Mouse (Mus musculus): ENCODE measurements around the gene Dbr1.
"Not testable (repeated sequence)": the region's sequence is repeated elsewhere in the genome, so short reads cannot be mapped to it uniquely, and the experiment has no call there.

Dbr1 gene

DNA sequence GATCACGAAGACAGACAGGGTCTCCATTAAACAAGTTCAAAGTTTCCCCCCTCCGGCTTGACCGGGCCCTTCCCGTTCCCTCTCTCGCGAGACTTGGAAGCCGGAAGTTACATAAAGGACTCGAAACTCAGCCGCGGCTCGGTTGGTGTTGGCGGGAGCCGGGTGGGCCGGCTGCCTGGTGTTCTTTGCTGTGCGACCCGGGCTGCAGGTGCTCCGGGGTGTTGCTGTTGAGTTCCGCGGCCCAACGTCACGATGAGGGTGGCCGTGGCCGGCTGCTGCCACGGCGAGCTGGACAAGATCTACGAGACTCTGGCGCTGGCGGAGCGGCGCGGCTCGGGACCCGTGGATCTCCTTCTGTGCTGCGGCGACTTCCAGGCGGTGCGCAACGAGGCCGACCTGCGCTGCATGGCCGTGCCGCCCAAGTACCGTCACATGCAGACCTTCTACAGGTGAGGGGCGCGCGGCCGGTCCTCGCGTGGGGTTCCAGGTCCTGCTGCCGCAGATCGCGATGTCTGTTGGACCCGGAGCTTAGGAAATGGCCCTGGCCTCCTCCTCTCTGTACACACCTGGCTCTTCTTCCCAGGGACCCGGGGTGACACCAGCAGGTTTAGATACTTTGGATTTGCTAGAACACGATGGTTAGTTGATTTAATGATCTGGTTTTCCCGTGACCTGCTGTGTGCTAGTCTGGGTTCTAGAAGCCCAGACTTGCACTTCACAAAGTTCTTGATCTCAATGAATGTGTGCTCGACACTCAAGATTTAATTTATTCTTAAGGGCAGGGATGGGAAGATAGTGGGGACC lies at the start of gene Dbr1:
Gene Dbr1 (plus strand): TSS at position 123 of the 804 bp plus-strand sequence.
- DNase-seq (ENCODE audit: low read depth, low spot score): peak; percentile 95

GRCm38 (mm10) chr9:99531865-99532264 lies 43.7 kb upstream of the Dbr1 start:
- DNase-seq (ENCODE audit: low read depth, low spot score): no peak

- DNase-seq (ENCODE audit: low read depth, low spot score): peak; percentile 33
Observed at GRCm38 (mm10) chr9:99546259-99546658, 29.3 kb upstream of the Dbr1 start.

GRCm38 (mm10) chr9:99552068-99552467 lies 23.5 kb upstream of the Dbr1 start:
- no peak for DNase-seq (ENCODE audit: low read depth, low spot score)

DNA sequence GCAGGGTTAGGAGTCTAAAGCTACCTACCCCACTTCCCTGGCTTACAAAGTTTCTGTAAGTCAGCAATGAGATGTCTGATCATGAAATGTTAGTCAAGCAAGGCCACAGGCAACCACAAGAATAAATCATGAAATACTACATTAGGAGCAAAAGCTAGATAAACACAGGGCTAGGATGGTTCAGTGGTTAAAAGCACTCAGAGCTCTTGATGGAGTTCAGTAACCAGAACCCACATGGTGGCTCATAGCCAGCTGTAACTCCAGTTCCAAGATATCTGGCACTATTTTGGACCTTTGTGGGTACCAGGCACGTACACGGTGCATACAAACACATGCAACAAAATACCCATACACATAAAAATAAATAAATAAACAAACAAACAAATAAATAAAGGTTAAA lies 22.6 kb upstream of the Dbr1 start:
- no peak for DNase-seq (ENCODE audit: low read depth, low spot score)

DNA sequence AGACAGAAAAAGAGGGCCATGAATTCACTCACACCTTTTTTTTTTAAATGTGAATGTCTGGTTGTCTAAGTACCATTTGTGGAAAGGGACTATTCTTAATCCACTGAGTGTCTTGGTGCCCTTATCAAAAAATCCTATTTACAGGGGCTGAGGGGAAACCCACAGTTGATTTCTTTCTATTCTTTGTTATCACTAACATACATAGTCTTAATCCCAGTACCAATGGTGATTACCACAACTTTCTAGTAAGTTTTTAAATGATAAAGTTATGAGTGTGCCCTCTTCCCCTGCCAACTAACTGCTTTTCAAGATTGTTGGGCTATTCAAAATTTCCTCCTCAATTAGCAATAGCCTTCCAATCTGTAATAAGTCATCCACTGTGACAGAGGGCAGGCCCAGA lies 21.5 kb upstream of the Dbr1 start:
- DNase-seq (ENCODE audit: low read depth, low spot score): no peak

- DNase-seq (ENCODE audit: low read depth, low spot score): no peak
Observed at GRCm38 (mm10) chr9:99555253-99555652, 20.3 kb upstream of the Dbr1 start.

DNA sequence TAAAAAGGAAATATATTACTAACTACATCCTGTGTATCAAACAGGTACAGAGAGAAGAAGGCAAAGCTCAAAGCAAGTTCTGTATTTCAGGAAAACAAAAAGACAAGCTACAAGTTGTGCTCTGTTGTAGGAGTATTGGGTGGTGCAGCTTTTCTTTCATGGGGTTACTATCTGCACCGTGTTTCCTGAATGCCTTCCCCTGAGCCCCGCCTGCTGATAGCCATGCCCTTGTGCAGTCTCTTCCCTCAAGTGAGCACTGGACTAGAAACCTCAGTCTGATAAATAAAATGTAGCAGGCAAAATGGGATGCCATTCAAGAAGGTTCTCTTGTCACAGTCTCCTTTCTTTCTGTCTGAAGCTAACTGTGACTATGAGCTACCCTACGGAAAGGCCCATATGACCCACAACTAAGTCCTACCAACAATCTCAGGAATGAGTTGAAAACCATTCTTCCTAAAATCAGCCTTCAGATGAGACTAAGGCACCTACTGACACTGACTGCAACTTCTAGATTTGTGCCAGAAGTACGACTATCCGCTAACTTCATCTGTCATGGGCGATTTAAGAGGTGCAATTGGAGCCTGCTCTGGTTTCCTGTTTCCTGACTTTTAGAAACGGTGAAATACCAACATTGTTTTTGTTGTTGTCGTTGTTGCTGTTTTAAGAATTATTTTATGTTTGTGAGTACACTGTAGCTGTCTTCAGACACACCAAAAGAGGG lies 17.9 kb upstream of the Dbr1 start:
- DNase-seq (ENCODE audit: low read depth, low spot score): no peak

DNA sequence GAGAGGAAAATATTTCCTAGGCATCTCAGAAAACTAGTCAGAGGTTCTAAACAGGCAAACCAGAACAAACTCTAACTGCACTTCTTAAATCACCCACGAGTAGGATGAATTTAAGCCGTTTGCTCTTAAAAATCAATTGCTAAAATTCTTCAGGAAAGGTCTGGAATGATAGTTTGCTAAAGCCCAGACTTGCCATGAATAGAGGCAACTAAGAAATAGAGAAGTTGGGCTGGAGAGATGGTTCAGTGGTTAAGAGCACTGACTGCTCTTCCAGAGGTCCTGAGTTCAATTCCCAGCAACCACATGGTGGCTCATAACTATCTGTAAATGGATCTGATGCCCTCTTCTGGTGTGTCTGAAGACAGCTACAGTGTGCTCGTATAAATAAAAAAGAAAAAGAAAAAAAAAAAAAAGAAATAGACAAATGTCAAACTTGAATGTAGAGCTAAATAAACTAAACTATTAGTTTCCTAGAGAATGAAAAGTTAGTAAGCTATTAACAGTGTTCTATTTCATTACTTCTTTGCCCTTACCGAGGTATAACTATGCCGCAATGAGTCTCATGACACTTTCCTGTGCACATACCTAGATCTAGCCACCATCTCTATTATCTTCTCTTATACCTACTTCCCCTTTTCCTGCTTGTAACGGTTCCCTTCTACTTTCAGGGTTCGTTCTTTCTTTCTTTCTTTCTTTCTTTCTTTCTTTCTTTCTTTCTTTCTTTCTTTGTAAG lies 16.6 kb upstream of the Dbr1 start:
- peak; percentile 50 for DNase-seq (ENCODE audit: low read depth, low spot score)

- DNase-seq (ENCODE audit: low read depth, low spot score): no peak
Observed at GRCm38 (mm10) chr9:99559557-99559904, 16.1 kb upstream of the Dbr1 start.

- DNase-seq (ENCODE audit: low read depth, low spot score): no peak
Observed at GRCm38 (mm10) chr9:99560389-99560788, 15.2 kb upstream of the Dbr1 start.

DNA sequence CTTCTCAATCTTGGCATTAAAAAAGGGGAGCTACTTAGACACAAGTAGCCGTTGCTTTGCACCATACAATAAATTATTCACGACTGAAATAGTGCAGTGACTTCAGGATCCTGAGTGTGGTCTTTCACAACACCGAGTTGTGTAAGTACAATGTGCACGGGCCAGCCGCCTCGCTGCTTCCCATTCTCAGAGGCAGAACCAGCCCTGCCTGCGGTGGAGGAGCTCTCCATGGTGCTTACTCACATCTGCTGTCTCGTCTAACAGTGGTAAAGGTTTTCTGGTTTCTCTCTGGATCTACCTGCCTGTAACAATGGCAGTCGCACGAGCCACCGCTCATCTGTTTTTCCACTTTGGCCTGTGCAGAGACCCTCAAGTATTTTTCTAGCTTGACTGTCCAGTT lies 11.9 kb upstream of the Dbr1 start:
- peak; percentile 60 for DNase-seq (ENCODE audit: low read depth, low spot score)

- DNase-seq (ENCODE audit: low read depth, low spot score): no peak
Observed at GRCm38 (mm10) chr9:99568023-99568346, 7.6 kb upstream of the Dbr1 start.

GRCm38 (mm10) chr9:99568347-99569070 lies 7.1 kb upstream of the Dbr1 start, which contains the start of gene Armc8:
Gene Armc8, minus strand, starts transcription at chr9:99568899.
- peak; percentile 97 for DNase-seq (ENCODE audit: low read depth, low spot score)

- no peak for DNase-seq (ENCODE audit: low read depth, low spot score)
Observed at GRCm38 (mm10) chr9:99569071-99569397, 6.6 kb upstream of the Dbr1 start.

- DNase-seq (ENCODE audit: low read depth, low spot score): peak; percentile 66
Observed at GRCm38 (mm10) chr9:99580655-99581054, 5.1 kb downstream of the Dbr1 start.

- DNase-seq (ENCODE audit: low read depth, low spot score): peak; percentile 63
Observed at GRCm38 (mm10) chr9:99587505-99588202, 12.1 kb downstream of the Dbr1 start.

DNA sequence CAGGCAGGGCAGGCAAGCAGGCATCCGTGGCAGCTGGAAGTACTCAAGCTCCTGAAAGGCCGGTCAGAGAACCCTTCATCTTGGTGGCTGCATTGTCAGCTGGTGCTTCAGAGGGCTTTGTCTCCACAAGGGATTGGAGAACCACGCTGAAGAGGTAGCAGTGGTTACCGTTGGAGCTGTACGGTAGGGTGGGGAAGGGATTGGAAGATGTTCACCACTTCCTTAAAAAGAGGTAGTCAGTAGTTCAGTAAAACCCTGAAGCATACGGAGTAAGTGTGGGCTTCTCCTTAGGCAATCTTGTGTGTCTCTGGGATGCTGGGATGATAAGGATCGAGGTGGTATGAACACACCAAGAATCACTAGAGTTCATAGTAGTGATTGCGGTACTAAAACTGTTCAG lies 15.5 kb downstream of the Dbr1 start:
- no peak for DNase-seq (ENCODE audit: low read depth, low spot score)

GRCm38 (mm10) chr9:99599127-99599526 lies 23.5 kb downstream of the Dbr1 start:
- DNase-seq (ENCODE audit: low read depth, low spot score): not testable (repeated sequence)

DNA sequence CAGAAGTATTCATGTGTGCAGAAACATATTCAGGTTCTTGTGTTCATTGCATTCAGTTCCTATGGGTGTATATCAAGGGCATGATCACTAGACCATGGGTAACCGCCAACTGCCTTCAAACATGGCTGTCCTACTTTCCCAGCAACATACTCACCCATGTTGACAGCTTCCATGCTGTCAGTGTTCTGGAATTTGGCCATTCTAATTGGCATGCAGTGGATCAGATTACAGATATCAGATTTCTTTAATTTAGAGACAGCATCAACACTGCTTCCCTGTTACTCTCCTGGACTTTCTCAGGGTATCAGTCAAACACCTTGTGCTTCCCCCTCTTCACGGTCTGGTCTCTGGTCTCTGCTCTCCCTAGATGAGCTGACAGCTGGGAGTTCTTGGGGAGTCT lies 28.0 kb downstream of the Dbr1 start:
- no peak for DNase-seq (ENCODE audit: low read depth, low spot score)

DNA sequence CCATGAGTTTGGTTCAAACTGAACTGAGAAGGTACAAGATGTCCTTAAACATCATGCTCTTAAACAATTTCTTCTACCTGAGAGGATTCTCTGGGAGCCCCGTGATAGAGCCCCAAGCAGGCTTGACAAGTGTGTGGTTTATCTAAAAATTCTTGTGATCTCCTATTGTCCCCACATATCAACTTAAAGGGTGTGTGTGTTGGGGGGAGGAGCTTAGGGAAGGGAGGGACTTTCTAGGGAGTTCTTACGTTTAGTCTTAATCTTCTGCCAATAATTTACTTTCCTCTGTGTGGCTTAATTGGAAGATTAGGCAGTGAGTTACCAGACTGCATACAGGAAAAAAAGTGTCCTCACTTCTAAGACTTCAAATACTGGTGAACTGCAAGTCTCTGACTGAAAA lies 36.6 kb downstream of the Dbr1 start, which contains the start of gene A4gnt:
Gene A4gnt (plus strand): TSS at position 301 of the 400 bp plus-strand sequence.
- no peak for DNase-seq (ENCODE audit: low read depth, low spot score)
